Mouse (Mus musculus) liver (tissue): ENCODE data around the gene Fbxw4.

Experiments used
- DNase-seq: peaks from one replicate; pipeline ENCODE4 v3.0.0-alpha.2; 2020; ENCODE audit warnings: mixed read lengths

Gene Fbxw4

DNA sequence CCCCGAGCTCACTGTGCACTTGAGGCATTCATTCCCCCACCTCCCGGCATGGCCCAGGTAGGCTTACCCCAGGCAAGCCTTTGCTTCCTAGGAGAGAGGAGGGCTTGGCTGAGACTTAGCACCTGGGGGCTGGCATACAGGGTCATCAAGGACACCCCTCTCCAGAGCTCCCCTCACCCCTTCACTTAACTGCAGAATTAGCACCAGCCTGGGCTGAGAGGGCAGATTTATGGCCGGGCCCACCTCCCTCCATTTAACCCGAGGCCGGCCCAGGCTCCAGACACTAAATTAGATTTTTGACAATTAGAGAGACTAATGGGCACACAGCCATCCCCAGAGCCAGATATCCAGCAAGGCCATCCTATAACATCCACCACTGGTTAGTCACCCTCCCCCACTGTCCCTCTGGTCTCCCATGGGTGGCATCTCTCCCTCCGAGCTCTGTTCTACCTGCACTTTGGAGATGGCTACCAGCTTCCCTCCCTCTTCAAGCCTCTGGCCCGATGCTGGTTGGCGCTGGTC, 124.8 kb downstream of the Fbxw4 start:
- no peak for DNase-seq

- DNase-seq: no peak
Observed at GRCm38 (mm10) chr19:45533617-45534016, 126.5 kb downstream of the Fbxw4 start.

- DNase-seq: no peak
Observed at GRCm38 (mm10) chr19:45531554-45531953, 128.6 kb downstream of the Fbxw4 start.

- DNase-seq: no peak
Observed at GRCm38 (mm10) chr19:45530200-45530995, 129.7 kb downstream of the Fbxw4 start.

GRCm38 (mm10) chr19:45529294-45529693, 130.8 kb downstream of the Fbxw4 start:
- DNase-seq: no peak
